Mouse (Mus musculus): ENCODE measurements around the gene Terb2.

DNA sequence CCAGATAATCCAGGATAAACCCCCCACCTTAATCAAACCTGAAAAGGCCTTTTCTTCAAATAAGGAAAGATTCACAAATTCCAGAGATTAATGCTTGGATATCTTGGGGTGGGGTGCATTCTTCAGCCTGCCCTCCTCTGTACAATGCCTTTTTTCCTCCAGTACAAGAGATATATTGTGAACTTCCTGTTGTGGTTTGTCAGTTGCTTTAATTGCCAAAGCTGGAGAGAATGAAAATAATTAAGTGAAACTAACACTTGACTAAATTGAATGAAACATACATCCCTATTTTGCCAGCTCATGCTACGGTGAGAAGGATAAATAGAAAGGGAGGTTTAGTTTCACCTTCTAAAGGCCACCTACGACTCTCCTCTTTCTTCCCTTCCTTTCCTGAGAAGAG, 32.2 kb downstream of the Terb2 start:
- TF ChIP-seq CTCF (IDR thresholded peaks at IDR 0.05; ENCODE audit: insufficient read depth, low read length): no peak
- no peak for TF ChIP-seq POLR2A (IDR thresholded peaks at IDR 0.05; ENCODE audit: borderline replicate concordance, extremely low read depth, low read depth, low read length)
